Mouse (Mus musculus) left cerebral cortex, postnatal 14 days (tissue): ENCODE measurements at regions not wholly inside any gene's neighbourhood (a gene's known extent, or its start where the extent isn't known, plus 50 kb on each side); places are given as distances from the start of the nearest gene placed in this dataset.

Experiments used
- DNase-seq, 2 experiments: peaks; one replicate each; pipeline ENCODE4 v3.0.0; 2021 to 2022; ENCODE audit warnings: low spot score in 2 of 2, mixed read lengths in 1 of 2
- intact Hi-C: fragments of 180-260 bp; cut with DNase I; formaldehyde crosslinking; loops from one replicate; pipeline ENCODE4 v1.15.1; 2025

DNA sequence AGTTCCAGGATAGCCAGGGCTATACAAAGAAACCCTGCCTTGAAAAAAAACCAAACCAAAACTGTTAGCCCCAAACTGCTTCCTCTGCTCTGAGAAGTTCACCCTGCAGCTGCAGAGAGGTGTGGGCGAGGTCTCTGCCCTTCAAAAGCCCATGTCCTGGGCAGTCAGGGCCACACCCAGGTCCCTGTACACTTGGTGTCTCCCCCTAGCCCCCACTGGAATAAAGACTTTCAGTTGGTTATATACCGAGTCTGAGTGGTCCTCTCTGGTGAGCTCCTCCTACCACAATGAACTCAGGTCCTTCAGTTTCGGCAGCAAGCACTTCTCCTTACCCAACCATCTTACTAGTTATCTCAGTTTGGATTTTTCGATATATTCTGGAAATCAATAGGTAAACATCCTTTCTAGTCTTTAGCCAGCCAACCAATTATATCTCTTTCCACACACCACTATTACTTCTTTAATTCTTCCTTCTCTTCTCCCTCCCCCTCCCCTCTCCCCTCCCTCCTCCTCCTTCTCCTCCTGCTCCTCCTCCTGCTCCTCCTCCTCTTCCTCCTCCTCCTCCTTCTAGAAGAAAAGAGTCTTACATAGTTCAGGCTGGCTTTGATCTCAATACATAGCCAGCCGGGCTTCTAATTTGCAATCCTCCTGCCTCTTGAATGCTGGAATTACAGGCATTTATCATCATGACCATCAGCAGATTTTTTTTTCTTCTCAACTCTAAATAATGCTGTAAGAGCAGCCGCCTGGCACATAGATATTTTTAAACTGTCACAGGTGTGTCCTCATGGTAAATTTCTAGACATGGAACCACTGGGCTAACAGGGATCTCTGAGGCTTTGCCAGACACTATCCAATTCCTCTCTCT lies 103.9 kb upstream of the Max start:
- intact Hi-C loops, result no loop called here
- no peak for DNase-seq

GRCm38 (mm10) chr12:77064048-77064447 lies 102.0 kb upstream of the Max start:
- intact Hi-C loops, result no loop called here
- DNase-seq, result peak in 1 of 2 experiments; percentile 33

DNA sequence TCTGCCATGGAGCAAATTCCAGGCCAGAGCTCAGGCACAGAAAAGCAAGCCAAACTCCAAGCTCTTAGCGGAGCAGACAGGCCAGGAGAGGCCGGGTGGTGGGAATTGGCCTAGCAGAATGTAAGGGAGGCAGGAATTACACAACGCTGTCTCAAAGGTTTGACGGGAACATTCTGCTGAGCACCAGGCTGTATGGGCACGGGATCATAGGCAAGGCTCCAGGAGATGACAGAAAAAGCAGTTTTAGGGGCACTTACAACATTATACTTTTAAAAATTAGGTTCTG lies 99.5 kb upstream of the Max start:
- intact Hi-C loops, result no loop called here

DNA sequence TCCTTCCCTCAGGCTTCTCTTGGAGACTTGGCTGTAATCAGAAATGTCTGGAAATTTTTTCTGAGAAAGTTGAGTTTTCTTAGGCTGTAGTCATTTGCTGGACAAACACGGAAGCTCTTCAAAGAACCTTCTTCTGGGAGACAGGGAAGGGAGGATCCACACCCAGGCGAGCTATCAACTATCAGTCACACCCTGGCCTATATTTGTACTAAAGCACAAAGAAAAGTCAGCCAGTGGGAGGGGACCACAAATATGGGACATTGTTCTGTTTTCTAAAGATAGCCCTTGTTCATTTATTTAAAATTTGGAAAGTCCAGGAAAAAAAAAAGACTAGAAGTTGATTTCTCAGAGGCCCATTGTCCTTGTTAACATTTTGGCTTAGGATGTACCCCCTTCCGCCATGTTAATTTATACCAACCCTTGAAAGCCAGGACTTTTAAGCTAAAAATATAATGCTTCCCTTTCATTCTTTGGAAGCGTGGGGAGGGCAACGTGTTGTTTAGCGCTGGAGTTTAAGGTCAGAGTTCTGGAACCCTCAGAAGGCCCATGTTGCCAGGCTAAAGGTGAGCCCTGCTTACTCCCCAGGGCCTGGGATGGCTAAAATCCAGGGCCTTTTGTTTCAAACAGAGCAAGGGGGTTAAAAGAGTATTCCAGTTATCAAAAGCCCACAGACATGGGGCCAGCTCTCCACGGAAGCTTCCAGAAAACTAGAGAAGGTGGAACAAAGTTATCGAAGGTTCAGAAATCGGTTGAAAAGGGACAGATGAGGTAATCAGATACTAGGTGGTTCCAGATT lies 99.0 kb upstream of the Max start:
- DNase-seq, result no peak
- intact Hi-C loops, result no loop called here

More for the DNA sequence above, 99.5 kb upstream of the Max start:
- DNase-seq, result no peak

DNA sequence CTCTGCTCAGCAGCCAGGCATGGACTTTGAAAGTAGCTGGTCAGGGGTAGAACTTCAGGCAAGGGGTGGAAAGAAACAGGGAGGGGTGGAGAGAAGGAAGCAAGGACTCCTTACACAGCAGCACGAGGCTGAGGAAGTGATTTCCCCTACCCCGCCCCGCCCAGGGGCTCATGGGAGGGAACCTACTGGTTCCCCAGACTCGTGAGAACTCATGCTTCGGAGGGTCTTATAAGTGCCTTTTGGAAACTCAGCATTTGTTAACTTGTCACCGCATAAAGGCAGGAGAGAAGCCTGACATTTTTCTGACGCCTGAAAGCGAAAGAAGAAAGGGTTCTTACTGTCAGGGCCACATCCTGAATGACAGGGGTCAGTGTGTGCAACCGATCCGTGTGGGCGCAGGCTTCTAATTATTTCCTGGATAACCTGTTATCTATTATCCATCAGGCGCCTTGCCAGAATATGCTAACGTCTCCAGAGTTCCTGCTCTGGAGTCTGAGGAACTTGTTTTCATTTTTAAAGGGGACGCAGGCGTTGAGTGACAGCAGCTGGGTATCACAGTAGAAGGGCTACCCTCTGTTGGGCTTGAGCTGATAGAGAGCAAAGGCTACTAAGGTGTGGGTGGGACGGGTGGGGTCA lies 98.2 kb upstream of the Max start:
- DNase-seq, result no peak
- intact Hi-C loops, result no loop called here

- DNase-seq, result no peak
- intact Hi-C loops, result no loop called here
These were observed 97.7 kb upstream of the Max start for GRCm38 (mm10) chr12:77059679-77060059.

- intact Hi-C loops, result no loop called here
- no peak for DNase-seq
These were observed 96.7 kb upstream of the Max start for GRCm38 (mm10) chr12:77058596-77059190.

DNA sequence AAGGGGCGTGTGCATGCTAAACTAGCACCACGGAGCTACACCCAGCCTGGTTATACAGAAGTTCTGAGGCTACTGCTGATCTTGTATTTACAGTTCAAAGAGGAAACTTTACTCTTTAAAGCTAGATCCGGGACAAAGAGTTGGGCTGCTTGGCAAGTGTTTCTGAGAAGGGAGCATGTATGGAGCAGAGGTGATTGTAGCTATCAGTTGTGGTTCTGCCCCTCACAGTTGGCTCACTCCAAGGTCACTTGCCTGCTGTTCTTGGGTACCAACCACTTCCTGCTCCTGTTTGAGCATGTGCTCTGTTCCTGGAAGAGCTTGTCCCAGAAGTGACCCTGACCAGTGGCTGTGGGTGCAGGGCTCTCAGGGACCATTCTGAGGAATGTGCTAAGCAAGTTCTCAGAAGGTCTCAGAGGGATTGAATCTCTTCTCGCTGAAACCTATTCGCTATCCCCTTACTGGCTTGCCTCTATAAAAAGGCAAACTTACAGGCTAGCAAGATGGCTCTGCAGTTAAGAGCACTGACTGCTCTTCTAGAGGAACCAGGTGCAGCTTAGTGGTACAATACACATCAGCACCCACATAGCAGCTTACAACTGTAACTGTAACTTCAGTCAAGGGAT lies 94.9 kb upstream of the Max start:
- no peak for DNase-seq
- intact Hi-C loops, result no loop called here

- intact Hi-C loops, result no loop called here
- no peak for DNase-seq
These were observed 92.7 kb upstream of the Max start for GRCm38 (mm10) chr12:77054700-77055099.

DNA sequence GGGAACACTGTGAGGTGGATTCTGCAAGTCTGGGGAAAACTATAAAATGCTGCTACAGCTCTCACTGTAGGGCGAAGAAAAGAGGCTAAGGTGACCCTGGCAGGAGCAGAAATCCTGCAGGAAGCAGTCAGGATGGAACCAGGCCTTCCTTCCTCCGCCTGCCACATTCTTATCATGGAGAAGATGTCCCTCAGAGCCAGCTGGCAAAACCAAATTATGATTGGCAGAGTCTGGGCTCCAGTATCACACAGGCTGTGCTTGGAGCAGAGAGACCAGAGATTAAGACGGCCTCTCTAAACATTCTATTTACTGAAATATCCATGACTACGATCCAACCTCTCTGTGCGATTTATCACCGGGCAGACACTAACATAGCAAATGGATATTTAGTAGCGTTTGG lies 92.2 kb upstream of the Max start:
- intact Hi-C loops, result no loop called here

GRCm38 (mm10) chr12:77052853-77053252 lies 90.9 kb upstream of the Max start:
- peak; percentile 52 to 66 for DNase-seq
- intact Hi-C loops, result no loop called here

More for the DNA sequence above, 92.2 kb upstream of the Max start:
- DNase-seq, result no peak

DNA sequence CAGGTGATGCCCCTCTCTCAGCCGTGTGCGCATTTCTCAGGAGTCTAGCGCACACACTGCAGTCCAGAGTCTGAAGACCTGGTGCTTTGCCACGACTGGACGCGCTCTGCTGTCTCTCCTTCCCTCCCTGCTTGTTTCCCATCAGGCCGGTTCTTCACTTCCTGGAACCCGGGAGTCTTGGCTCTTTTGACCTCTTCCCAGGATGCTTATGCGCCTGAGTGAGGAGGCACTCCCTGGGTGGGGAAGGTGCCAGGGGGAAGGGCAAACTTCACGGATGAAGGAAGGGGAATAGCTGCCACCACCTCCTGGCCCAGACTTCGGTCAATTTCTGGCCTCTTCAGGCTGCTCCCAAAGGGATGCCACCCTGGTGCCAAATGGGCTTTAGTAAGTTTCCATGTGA lies 86.4 kb upstream of the Max start:
- intact Hi-C loops, result no loop called here

GRCm38 (mm10) chr12:77047273-77047672 lies 85.3 kb upstream of the Max start:
- no peak for DNase-seq
- intact Hi-C loops, result no loop called here

More for the DNA sequence above, 86.4 kb upstream of the Max start:
- DNase-seq, result no peak

DNA sequence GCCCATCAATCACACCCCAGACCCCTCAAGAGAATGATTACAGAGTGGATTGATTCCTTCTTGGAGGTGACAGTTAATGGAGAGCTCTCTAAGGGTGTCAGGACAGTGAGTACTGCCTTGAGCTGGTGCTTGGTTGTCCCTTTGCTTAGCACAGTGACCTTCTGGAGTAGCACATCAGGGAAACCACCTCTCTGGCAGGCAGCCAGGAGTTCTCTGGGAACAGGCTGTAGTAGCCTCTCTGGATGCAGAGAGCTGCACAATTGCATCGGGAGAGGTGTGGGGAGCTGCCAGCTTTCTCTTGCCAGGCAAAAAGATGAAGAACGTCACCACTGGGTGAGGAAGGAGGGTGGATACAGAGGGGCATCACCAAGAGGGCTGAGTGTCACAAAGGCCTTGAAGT lies 84.0 kb upstream of the Max start:
- intact Hi-C loops, result no loop called here
- DNase-seq, result peak in 1 of 2 experiments; percentile 20

DNA sequence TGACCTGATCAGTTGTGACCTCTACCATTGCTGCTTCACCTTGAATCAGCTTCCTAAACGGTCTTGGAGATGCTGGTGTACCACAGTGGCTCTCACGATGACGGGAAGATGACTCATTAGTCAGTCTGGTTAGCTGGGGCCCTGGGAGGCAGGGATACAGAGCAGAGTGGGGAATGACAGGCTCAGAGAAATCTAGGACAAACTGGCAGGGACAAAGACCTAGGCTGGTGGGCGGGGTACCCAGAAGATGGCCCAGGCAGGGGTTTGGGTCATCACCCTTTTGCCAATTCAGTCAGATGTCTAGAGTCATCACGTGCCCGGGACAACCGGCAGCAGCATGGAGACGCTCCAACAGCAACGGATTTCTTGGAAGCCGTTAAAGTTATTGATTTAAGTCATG lies 83.4 kb upstream of the Max start:
- intact Hi-C loops, result no loop called here

DNA sequence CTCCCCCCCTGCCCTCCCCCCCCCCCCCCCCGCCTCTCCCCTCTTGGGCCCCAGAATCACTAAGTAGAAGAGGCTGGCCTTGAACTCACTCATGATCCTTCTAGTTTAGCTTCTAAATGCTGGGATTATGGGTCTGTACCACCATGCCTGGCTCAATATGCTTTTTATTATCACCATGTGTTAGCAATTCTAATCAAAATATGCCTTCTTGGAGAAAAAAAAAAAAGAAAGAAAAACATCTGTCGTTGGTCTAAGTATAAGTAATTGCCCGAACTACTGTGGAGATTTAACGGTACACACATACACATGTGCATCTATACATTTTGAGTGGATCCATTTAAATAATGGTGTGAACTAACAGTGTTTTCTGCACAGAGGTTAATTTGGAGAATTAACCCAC lies 80.4 kb upstream of the Max start:
- intact Hi-C loops, result no loop called here
- no peak for DNase-seq

More for the DNA sequence above, 83.4 kb upstream of the Max start:
- no peak for DNase-seq

- intact Hi-C loops, result no loop called here
These were observed 79.1 kb upstream of the Max start for GRCm38 (mm10) chr12:77041141-77041540.

DNA sequence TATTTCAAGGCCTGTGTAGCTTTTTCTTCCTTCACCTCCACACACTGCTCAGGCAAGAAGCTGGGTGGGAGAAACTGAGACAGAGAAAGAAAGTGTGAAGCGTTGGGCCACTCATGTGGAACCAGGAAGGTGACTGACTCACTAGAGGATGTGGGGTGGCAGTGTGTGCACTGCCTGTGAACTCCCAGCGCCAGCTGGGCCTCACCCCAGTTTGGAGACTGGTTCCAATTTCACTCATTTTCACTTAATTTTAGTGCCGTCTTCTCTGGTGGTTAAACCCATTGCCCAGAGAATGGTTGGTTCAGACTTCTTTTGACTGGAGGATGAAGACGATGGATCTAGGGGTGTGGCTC lies 77.9 kb upstream of the Max start:
- intact Hi-C loops, result no loop called here
- no peak for DNase-seq

More at GRCm38 (mm10) chr12:77041141-77041540, 79.1 kb upstream of the Max start:
- DNase-seq, result no peak

DNA sequence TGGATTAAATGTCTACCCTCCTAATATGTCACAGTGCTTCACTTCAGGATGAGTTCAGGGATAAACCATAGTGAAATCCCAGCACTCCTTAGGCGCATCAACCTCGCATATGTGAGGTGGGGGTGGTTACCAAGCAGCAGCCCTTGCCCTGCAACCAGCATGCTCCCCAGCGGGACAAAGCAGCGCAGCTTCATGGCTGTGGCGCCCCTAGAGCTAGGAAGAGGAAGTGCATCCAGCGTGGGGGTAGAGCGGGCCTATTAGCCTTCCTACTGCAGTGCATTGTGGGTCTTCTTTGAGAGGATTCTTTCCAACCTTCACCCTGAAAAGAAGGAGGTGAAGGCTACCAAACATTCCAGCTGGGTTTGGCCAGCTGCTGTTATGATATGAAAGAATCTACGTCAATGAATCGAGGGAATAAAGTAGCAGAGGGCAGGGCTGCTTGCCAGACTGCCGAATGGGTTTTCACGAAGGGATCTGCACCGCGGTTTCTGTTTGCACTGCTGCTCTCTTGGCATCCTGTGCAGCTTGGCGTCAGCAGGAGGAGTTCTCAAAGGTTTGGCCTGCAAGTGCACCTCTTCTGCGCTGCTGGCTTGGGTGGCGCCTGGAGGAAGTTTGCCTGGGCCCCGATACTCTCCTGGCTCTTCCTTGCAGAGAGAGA lies 77.4 kb upstream of the Max start:
- no peak for DNase-seq
- intact Hi-C loops, result no loop called here
